ENCODE assay signal across 16 mouse cellular contexts in genomic region chr1:52430116-52430515, GRCm38 (mm10).
"Had no signal": no experiment of that assay in that cellular context is flagged by ENCODE, and none has a peak within 500 bp of the region (broad histone marks: within the 10 kb centered on the region; RNA-seq: fewer than 3 reads in every experiment).

No protein-coding gene starts in this region.

- H3K36me3 ChIP-seq: limb, embryonic 10.5 days; liver, embryonic 15.5 days; midbrain, embryonic 12.5 days; neural tube, embryonic 13.5 days; stomach, embryonic 15.5 days had no signal

- H3K9ac ChIP-seq: liver, embryonic 15.5 days; lung, embryonic 14.5 days; midbrain, embryonic 12.5 days; neural tube, embryonic 13.5 days; stomach, embryonic 15.5 days had no signal

- H3K4me3 ChIP-seq: left cerebral cortex, adult 2 months; limb, embryonic 10.5 days; liver, embryonic 15.5 days; megakaryocyte, embryonic 14.5 days; midbrain, embryonic 12.5 days; neural tube, embryonic 13.5 days; stomach, embryonic 15.5 days had no signal

- H3K27ac ChIP-seq: left cerebral cortex, adult 2 months; limb, embryonic 10.5 days; liver, embryonic 15.5 days; midbrain, embryonic 12.5 days; neural tube, embryonic 13.5 days; stomach, embryonic 15.5 days had no signal

- H3K4me2 ChIP-seq: liver, embryonic 11.5 days; liver, embryonic 15.5 days; lung, embryonic 14.5 days; midbrain, embryonic 12.5 days; neural tube, embryonic 13.5 days; stomach, embryonic 15.5 days had no signal

- ATAC-seq: midbrain, embryonic 16.5 days had no signal

- H3K4me1 ChIP-seq: limb, embryonic 10.5 days; liver, embryonic 15.5 days; midbrain, embryonic 12.5 days; neural tube, embryonic 13.5 days; stomach, embryonic 15.5 days had no signal

- H3K27me3 ChIP-seq: liver, embryonic 15.5 days; midbrain, embryonic 12.5 days; neural tube, embryonic 13.5 days; stomach, embryonic 15.5 days had no signal

- DNase-seq: kidney, adult 2 months; kidney, postnatal 25 days; lung, embryonic 14.5 days; lung, postnatal 10 days; lung, postnatal 4 days; retina, postnatal 1 day; right cerebral cortex, postnatal 14 days had no signal

- H3K9me3 ChIP-seq: limb, embryonic 10.5 days; liver, embryonic 15.5 days; megakaryocyte, embryonic 14.5 days; midbrain, embryonic 12.5 days; neural tube, embryonic 13.5 days; stomach, embryonic 15.5 days had no signal
